Mouse (Mus musculus): Measurements from ENCODE around the gene Nle1. TPM values are rescaled to one million over a fixed set of nuclear protein-coding genes. Genes with fewer than 3 reads are reported as not detected.
"Not testable (repeated sequence)": the region's sequence is repeated elsewhere in the genome, so short reads cannot be mapped to it uniquely, and the experiment has no call there.

The Nle1 gene
- polyA plus RNA-seq, 1 experiment from 2014 or later: 37.4 TPM

DNA sequence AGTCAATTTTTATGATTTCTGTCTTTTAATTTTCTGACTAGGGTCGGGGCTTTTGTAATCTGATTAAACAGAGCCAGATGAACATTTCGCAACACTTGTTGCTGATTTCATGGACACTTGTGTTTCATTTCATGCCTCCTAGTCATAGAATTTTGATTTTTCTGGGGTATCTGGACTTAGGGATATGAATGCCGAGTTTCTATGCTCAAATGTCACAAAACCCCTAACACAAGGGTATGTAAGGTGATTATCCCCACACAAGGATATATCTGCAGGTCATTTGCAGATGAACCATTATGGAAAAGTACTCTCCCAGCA is 21.4 kb upstream of the Nle1 start:
- H3K4me1 ChIP-seq (ENCODE audit: insufficient read depth): 0 out of 2 replicates have a peak, but pooled peaks cover 4% of the 10 kb centered on the region
- H3K4me3 ChIP-seq (ENCODE audit: low read depth, low read length): no peak overlapping the region
- no peak for TF ChIP-seq CTCF (IDR thresholded peaks at IDR 0.05; ENCODE audit: low read depth)
- peaks cover 47% of the 10 kb centered on the region for H3K27me3 ChIP-seq (ENCODE audit: insufficient read depth, low read length)
- 44% methylated on average over 3 of the region's 3 CpGs for WGBS
- H3K4me2 ChIP-seq: no peak overlapping the region
- H3K27ac ChIP-seq (ENCODE audit: low read depth): no peak overlapping the region
- H3K36me3 ChIP-seq (ENCODE audit: insufficient read depth): no peaks in the 10 kb centered on the region
- no peak for ATAC-seq (ENCODE audit: insufficient read depth)
- no peaks in the 10 kb centered on the region for H3K9me3 ChIP-seq (ENCODE audit: low read depth, low read length)
- no peak for DNase-seq
- no peak overlapping the region for H3K9ac ChIP-seq

GRCm38 (mm10) chr11:82928897-82929632 is 20.9 kb upstream of the Nle1 start:
- Histone ChIP-seq H3K36me3 (ENCODE audit: insufficient read depth) (no peaks in the 10 kb centered on the region), H3K4me1 (ENCODE audit: insufficient read depth) (0 out of 2 replicates have a peak, but pooled peaks cover 4% of the 10 kb centered on the region), H3K9me3 (ENCODE audit: low read depth, low read length) (no peaks in the 10 kb centered on the region), H3K27me3 (ENCODE audit: insufficient read depth, low read length) (peaks cover 41% of the 10 kb centered on the region), H3K4me2 (no peak overlapping the region), H3K4me3 (ENCODE audit: low read depth, low read length) (no peak overlapping the region), H3K9ac (no peak overlapping the region), H3K27ac (ENCODE audit: low read depth) (no peak overlapping the region)
- ATAC-seq (ENCODE audit: insufficient read depth): peak; percentile 14; the same call in 1 of the 2 replicates
- WGBS: 29% methylated on average over 20 of the region's 20 CpGs
- no peak for TF ChIP-seq CTCF (IDR thresholded peaks at IDR 0.05; ENCODE audit: low read depth)
- no peak for DNase-seq

DNA sequence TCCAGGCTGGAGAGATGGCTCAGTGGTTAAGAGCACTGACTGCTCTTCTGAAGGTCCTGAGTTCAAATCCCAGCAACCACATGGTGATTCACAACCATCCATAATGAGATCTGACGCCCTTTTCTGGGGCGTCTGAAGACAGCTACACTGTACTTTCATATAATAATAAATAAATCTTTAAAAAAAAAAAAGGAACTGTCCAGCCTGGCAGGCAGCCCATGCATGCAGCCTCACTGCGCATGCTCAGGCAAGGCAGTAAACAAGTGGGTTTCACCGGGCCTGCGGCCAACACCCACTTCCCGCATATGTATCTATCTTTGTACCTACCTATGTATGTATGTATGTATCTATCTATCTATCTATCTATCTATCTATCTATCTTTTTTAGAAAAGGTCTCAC is 15.7 kb upstream of the Nle1 start:
- not testable (repeated sequence) for H3K4me2 ChIP-seq; H3K4me3 ChIP-seq (ENCODE audit: low read depth, low read length); H3K27ac ChIP-seq (ENCODE audit: low read depth); H3K9me3 ChIP-seq (ENCODE audit: low read depth, low read length); H3K4me1 ChIP-seq (ENCODE audit: insufficient read depth); ATAC-seq (ENCODE audit: insufficient read depth); H3K36me3 ChIP-seq (ENCODE audit: insufficient read depth); H3K9ac ChIP-seq
- DNase-seq: peak; percentile 12
- WGBS: 46% methylated on average over 6 of the region's 6 CpGs
- peaks cover 17% of the 10 kb centered on the region for H3K27me3 ChIP-seq (ENCODE audit: insufficient read depth, low read length)

DNA sequence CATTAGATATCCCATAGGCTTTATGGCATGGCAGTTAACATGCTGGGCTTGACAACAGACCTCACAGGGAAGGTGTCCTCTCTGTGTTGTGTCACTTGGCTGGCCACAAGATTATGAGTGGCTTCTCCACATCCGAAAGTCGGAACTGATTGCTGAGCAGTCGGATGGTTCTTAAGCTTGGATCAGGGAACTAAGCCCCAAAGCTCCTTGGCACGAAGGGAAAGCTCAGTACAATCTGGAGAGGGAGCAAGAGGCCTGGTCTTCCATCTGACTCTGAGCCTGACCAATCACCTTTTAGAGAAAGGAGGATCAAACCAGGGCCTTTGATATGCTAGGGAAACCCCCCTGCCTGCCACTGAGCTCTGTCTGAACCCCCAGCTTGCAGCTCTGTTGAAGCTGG is 13.5 kb upstream of the Nle1 start:
- Histone ChIP-seq H3K27me3 (ENCODE audit: insufficient read depth, low read length) (peaks cover 7% of the 10 kb centered on the region; the same call in 1 of the 2 replicates), H3K4me1 (ENCODE audit: insufficient read depth) (no peaks in the 10 kb centered on the region), H3K4me3 (ENCODE audit: low read depth, low read length) (no peak overlapping the region), H3K36me3 (ENCODE audit: insufficient read depth) (no peaks in the 10 kb centered on the region), H3K27ac (ENCODE audit: low read depth) (no peak overlapping the region), H3K9me3 (ENCODE audit: low read depth, low read length) (no peaks in the 10 kb centered on the region), H3K9ac (no peak overlapping the region), H3K4me2 (no peak overlapping the region)
- WGBS: 65% methylated on average over 4 of the region's 4 CpGs
- ATAC-seq (ENCODE audit: insufficient read depth) (no peak), DNase-seq (no peak)
- TF ChIP-seq CTCF (IDR thresholded peaks at IDR 0.05; ENCODE audit: low read depth): no peak

- H3K9ac ChIP-seq: no peak overlapping the region
- H3K36me3 ChIP-seq (ENCODE audit: insufficient read depth): no peaks in the 10 kb centered on the region
- no peak for TF ChIP-seq CTCF (IDR thresholded peaks at IDR 0.05; ENCODE audit: low read depth)
- H3K4me2 ChIP-seq: no peak overlapping the region
- no peak overlapping the region for H3K27ac ChIP-seq (ENCODE audit: low read depth)
- ATAC-seq (ENCODE audit: insufficient read depth) (no peak), DNase-seq (no peak)
- WGBS: 23% methylated on average over 10 of the region's 10 CpGs
- no peak overlapping the region for H3K4me3 ChIP-seq (ENCODE audit: low read depth, low read length)
- no peaks in the 10 kb centered on the region for H3K4me1 ChIP-seq (ENCODE audit: insufficient read depth)
- H3K27me3 ChIP-seq (ENCODE audit: insufficient read depth, low read length): 0 out of 2 replicates have a peak, but pooled peaks cover 3% of the 10 kb centered on the region
- no peaks in the 10 kb centered on the region for H3K9me3 ChIP-seq (ENCODE audit: low read depth, low read length)
These were observed 12.6 kb upstream of the Nle1 start for GRCm38 (mm10) chr11:82920768-82921167.

- Histone ChIP-seq H3K27ac (ENCODE audit: low read depth) (no peak overlapping the region), H3K4me1 (ENCODE audit: insufficient read depth) (no peaks in the 10 kb centered on the region), H3K4me3 (ENCODE audit: low read depth, low read length) (no peak overlapping the region), H3K36me3 (ENCODE audit: insufficient read depth) (no peaks in the 10 kb centered on the region), H3K9me3 (ENCODE audit: low read depth, low read length) (no peaks in the 10 kb centered on the region), H3K27me3 (ENCODE audit: insufficient read depth, low read length) (no peaks in the 10 kb centered on the region), H3K4me2 (peak overlapping the region; percentile 54), H3K9ac (no peak overlapping the region)
- ATAC-seq (ENCODE audit: insufficient read depth) (peak; percentile 71), DNase-seq (peak; percentile 91)
- 7% methylated on average over 16 of the region's 16 CpGs for WGBS
- peak; percentile 98 for TF ChIP-seq CTCF (IDR thresholded peaks at IDR 0.05; ENCODE audit: low read depth)
These were observed 6.6 kb upstream of the Nle1 start for GRCm38 (mm10) chr11:82914711-82915352.

GRCm38 (mm10) chr11:82910679-82911389 is 2.6 kb upstream of the Nle1 start:
- Histone ChIP-seq H3K36me3 (ENCODE audit: insufficient read depth) (peaks cover 10% of the 10 kb centered on the region; the same call in 1 of the 2 replicates), H3K4me3 (ENCODE audit: low read depth, low read length) (no peak overlapping the region), H3K9ac (no peak overlapping the region), H3K4me1 (ENCODE audit: insufficient read depth) (0 out of 2 replicates have a peak, but pooled peaks cover 4% of the 10 kb centered on the region), H3K4me2 (no peak overlapping the region), H3K9me3 (ENCODE audit: low read depth, low read length) (no peaks in the 10 kb centered on the region), H3K27me3 (ENCODE audit: insufficient read depth, low read length) (no peaks in the 10 kb centered on the region), H3K27ac (ENCODE audit: low read depth) (no peak overlapping the region)
- DNase-seq (no peak), ATAC-seq (ENCODE audit: insufficient read depth) (no peak)
- WGBS: 58% methylated on average over 11 of the region's 11 CpGs
- TF ChIP-seq CTCF (IDR thresholded peaks at IDR 0.05; ENCODE audit: low read depth): no peak

All from lung, embryonic 14.5 days (tissue).